Mouse (Mus musculus) ES-CJ7 (cell line): ENCODE data around the gene Limk2.

Experiments used
- DNase-seq: peaks from one replicate; pipeline ENCODE4 v3.0.0; 2011; ENCODE audit warnings: low read depth, low spot score

The Limk2 gene

DNA sequence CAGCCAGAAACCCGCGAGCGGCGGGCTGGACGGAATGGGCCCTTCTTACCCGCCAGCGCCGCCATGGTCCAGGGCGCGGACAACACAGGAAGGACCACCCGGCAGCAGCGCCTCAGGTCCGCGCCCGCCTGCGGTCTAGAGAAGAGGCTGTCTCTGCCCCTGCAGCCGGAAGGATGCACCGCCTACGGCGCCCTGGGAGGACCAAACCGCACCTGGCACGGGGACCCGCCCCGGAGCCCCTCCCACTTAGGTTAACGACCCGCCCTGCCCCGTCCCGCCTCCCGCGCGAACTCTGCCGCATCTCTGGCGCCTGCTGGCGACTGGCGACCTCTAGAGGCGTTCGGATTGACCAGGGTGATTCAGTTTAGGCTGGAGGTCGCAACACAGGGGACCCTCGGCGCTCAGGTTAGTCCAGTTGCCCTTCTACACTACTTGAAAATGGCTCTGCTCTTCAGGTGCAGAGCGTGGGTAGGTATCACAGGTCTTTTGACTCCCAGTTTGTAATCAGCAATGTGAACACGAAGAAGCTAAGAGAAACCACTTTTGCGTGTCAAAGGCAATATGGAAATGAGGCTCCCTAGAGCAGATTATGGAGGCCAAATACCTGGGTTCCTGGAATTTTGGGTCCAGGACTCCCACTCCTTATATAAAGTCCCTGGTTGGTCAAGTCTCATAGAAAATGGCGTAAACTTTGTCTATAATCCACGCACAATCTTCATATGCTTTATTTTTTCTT lies at the start of gene Limk2:
Gene Limk2, minus strand, starts transcription at position 193 of the 736 bp plus-strand sequence.
- DNase-seq, result peak; percentile 95

DNA sequence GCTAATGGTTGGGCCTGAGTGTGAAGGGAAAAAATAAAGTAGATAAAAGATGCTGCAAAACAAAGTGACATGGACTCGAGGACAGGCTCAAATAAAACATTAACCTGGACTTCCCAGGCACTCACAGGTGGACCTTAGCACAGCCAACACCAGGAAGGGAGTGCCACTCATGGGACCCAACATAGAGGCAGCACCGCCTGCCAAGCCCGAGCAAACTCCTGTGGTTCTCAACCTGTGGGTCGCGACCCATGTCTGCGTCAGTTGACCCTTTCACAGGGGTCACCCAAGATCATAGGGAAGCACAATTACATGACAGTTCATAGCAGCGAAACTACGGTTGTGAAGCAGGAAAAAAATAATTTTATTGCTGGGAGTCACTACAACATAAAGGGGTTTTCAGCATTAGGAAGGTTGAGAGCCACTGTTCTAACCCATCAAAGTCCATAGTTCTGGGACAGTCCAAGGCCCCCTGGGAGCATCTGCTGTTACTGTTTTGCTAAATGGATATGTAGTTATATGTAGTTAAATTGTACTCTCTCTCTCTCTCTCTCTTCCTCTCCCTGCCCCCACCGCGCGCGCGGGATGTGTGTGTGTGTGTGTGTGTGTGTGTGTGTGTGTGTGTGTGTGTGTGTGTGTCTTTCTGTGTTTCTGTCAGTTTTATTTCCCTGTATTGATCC lies 49.6 kb upstream of the Limk2 start:
- DNase-seq, result no peak

DNA sequence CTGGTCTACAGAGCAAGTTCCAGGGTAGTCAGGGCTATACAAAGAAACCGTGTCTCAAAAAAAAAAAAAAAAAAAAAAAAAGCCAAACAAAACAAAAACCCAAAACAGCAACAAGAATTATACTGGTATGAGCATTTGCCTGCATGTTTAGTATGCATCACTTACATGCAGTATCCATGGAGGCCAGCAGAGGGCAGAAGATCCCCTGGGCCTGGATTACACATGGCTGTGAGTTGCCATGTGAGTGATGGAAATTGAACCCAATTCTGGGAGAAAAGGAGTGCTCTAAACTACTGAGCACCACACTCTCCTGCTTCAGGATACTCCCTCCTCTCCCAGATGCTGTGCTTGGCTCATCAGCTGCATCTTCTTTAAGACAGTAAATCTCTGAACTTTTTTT lies 47.4 kb upstream of the Limk2 start:
- peak; percentile 79 for DNase-seq

DNA sequence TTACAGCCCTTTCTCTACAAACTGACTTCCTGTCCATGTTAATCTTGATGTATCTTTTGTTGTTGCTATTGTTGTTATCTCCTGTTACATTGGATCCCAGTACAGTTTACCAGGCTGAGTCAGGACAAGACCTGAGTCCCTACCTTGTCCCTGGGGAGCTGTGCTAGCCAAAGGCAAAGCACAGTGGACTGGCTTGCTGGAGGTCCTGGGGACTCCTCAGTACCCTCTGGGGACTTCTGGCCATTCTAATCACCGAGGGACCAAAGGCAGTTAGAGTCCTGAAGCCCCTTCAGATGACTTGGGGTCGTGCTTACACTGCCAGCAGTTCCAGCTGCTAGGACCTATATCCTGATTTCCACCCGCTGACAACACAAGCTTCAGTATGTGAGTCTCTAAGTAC lies 45.5 kb upstream of the Limk2 start:
- no peak for DNase-seq

DNA sequence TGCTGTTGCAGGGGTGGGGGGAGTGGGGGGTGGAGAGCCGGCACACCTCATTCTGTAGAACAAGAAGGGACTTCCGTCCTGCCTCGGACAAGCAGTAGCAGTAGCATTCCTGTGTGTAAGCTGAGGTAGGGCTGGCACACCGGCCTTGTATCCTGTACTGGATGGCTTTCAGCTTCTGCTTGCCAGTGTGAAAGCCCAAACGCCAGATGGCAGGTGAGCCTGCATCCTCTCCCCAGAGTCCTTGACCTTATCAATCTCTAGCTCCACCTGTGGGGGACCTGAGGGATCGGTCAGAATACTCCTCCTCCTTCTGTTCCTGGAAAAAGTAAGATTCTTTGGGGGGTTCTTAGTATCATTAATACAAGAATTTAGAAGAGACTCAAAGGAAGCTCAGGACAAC lies 44.5 kb upstream of the Limk2 start:
- DNase-seq, result peak; percentile 83

DNA sequence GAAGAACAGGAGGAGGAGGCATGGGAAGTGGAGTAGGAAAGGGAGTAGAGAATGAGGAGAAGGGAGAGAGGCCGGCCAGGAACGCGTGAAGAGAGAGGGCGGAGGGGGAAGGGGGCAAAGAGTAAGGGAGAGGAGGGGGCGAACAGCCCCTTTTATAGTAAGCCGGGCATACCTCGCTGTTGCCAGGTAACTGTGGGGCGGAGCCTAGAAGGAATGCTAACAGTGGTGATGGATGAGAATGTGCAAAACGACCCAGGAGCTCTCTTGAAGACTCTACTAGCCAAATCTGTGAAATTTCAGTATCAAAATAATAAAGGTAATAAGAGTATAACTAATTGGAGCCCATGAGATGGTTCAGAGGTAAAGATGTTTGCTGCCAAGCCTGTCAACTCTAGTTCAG lies 43.8 kb upstream of the Limk2 start:
- peak; percentile 74 for DNase-seq

DNA sequence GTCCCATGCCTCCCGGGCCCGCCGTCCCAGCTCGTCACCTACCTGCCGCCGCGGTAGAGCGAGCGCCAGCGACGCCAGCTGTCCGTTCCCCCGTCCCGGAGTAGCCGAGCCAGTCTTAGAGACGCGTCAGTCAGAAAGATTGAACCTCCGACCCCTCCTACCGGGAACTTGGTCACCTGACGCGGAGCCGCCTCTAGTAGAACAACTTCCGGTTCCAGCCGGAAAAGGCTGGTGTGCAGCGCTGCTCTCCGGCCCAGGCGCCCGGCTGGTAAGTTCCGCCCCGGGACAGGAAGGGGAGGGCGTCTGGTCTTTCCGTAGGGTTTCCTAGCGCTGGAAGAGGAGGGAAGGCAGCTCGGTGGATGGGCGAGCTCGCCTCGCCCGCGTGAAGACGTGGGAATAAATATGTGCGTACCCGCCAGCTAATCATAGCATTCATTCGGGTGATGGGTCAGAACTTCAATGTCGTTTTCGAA lies 43.2 kb upstream of the Limk2 start, which contains the start of gene Rnf185:
Gene Rnf185, minus strand, starts transcription at position 197 of the 473 bp plus-strand sequence.
- peak; percentile 96 for DNase-seq

DNA sequence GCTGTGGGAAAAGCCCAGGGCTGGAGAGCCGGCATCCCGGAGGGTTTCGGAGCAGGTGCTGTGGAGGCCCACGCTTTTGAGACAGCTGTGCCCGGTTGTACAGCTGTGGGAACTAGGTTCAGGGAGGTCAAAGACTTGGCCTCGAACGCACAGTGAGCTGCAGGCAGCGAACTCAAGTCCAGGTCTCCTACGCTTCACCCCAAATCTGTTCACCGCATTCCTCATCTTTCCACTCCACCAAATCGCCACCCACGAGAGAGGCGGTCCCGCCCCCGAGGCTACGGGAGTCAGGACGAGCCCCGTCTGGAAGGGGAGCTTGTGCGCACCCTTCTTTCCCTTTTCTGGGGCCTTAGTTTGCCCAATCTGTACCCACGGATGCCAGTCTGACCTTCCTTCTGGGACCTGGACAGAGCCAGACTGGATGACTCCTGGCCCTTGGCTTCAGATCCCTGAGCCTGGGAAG lies 42.7 kb upstream of the Limk2 start:
- DNase-seq, result peak; percentile 35

DNA sequence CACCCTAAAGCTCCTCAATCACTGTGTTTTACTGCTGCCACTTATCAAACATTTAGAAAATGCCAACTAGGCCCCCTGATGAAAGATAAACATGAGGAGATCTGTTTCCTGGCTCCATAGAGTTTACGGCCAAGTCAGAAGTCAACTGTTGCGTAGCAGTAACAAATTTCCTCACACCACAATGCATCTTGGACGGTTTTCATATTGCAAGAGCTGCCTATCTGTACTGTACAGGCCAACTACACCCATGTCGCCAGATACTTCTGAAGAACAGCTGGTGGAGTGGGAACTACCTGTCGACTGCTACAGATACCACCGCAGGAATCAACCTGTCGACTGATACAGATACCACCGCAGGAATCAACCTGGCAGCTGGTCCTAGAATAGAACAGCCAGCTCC lies 35.9 kb upstream of the Limk2 start:
- no peak for DNase-seq

DNA sequence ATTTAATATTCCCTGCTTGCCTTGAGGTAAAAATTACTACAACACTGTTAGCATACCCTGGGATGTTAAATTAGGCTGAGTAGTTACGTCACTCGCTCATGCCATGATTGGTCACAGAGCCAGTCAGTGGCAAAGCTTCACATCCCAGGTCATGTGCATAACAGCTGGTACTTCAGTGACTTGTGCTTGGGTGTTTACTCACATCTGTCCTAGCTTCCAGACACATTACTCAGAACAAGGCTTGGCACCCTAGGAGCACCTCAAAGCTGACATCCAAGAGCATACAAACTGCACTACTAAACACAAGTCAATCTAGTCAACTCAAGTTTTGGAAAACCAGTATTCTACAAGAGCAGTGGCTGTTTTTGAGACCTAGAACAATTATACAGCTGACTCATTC lies 34.1 kb upstream of the Limk2 start:
- no peak for DNase-seq

DNA sequence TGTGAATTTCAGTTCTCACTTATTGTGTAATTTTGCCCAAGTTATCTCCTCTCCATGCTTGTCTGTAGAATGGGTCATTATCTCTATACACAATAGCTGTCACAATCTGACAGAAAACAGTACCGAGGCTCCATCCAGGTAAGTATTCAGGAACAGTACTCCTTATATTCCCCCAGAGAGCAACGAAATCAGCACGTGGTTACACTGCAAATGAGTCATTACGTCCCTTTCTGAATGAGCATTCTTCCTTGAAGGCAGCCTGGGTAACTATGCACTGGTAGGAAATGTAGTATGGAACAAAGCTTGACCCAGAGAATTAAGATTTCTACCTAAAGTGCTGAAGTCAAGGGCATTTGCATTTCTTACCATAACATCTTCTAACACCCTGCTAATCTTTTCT lies 33.7 kb upstream of the Limk2 start:
- no peak for DNase-seq

DNA sequence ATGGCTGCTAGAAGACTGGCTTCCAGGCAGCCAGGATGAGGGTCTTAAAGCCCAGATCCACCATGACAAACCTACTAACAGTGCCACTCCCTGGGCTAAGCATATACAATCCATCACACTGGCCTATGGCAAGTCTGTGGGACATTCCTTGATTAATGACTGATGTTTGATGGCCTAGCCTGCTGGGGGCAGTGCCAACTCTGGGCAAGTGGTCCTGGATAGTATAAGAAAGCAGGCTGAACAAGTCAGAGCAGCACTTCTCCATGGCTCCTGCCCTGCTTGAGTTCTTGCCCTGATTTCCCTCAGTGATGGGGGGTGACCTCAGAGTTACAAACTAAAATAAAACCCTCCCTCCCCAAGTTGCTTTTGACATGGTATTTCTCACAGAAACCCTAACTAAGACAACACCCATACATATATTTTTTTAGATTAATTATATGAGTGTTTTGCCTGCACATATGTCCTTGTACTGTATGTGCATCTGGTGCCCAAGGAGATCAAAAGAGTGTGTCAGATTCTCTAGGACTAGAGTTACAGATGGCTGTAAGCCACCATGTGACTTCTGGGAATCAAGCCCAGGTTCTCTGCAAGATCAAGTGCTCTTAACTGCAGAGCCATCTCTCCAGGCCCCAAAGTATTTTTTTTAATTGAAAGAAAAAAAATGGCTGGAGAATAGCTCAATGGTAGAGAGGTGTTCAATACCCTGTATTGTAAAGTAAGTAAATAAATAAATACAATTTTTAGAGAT lies 32.9 kb upstream of the Limk2 start:
- DNase-seq, result no peak

DNA sequence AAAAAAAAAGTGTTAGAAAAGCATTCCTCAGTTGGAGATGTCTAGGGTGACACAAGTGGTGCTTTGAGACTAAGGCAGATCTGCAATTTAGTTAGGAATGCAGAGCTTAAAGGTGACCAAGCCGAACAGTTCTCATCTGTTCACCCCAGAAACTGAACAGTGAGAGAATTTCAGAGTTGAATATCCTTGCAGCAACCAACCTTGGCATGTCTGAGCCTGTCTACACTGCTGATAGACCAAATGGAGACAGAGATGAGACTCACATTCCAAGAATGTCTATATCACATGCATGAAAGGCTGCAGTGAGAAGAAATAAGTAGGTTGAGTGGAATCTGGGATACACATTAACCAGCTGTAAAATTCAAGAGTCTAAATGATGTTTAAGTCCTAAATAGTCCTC lies 28.6 kb upstream of the Limk2 start:
- DNase-seq, result no peak

DNA sequence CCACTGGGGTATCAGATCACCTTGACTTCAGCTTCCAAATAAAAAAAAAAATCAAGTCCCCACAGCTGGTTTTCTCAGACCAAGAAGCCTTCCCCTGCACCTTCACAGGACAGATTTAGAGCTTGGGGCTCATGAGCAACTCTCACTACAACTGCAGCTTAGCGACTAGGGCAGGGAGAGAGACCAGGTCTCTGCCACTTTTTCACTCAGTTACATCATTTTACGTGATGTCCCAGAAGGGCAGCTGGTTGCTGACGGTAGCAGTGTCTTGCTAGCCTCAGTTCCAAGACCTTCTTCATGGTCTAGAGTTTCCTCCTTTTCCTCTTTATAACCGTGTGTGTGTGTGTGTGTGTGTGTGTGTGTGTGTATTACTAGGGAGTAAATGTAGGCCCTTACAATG lies 24.8 kb upstream of the Limk2 start:
- DNase-seq, result no peak

DNA sequence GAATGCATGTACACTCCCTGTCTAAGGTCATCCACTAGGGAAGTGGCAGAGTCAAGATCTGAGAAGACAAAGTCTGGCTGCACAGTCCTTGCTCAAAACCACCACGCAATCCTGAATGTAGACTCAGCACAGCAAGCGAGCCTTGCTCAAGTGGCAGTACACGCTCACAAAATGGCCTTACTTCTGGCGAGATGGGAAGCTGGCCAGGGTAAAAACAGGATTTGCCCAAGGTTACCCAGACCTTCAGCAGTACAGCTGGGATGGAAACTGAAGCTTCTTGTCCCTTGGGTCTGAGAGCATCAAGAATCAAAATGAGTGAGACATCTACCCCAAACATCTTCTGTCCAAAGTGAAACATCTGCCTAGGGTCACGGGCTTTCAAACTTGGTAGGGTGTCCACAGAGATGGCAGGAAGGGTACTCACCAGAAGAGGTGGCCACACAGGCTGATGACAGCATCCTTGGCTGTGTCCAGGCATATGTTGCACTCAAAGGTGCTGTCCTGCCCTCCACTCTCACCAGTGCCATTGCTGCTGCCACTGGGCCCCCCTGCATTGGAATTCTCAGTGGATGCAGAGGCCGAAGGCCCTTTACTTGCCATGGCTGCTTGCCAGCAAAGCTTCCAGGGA lies 23.1 kb upstream of the Limk2 start:
- DNase-seq, result no peak

DNA sequence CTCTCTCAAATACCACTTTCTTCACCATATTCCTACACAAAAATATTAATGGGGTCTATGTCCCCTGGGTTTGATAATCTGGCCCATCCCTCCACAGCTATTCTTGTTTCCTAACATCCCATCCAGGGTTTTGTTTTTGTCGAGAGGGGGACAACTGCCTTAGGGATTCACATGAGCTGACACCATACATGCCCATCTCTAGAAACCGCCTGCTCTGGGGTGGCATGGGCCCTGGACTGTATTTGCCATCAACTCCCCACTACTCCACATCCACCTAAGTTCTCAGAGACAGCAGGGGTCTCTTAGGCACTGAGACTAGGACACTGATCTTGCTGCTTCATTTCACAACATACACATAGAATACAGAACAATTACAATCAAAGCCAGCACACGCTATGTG lies 22.5 kb upstream of the Limk2 start:
- DNase-seq, result no peak

DNA sequence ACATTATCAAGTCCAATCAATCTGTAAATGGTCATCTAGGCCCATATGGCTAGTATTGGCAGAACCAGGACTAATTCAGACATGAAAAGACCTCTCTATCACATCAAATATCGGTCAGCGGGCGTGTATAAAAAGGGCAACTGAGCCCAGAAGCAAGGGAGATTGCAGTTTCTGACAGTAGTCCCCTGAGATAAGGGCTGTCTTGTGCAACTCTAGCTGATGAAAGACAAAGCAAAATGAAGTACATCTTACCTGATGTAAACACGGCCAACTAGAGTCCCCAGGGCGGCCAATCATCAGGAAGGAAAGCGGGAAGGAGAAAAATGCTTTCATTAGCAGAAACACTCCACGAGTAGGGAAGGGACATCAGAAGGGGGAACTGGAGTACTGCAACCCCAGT lies 19.6 kb upstream of the Limk2 start:
- DNase-seq, result no peak

DNA sequence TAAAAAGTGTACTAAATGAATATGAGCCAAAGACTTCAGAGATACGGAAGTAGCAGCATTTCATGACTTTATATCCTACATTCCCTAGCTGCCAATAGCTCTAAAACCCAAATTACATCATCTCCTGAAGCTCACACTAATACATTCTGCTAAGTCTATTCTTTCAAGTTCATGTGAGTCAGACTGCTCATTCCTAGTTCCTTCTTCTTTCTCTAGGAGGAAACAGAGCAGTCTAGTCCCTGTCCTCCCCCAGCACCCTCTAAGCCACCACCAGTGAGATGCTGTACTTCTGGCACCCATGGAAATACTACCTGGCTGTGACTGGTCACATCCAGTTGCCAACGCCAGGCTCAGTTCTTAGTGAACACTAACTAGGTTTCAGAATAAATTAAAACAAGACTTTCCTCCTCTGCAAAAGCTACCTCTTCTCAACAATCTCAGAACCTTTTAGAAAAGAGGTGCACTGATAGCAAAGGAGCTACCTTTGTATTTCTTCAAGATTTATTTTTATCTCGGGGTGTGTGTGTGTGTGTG lies 18.8 kb upstream of the Limk2 start:
- DNase-seq, result no peak

DNA sequence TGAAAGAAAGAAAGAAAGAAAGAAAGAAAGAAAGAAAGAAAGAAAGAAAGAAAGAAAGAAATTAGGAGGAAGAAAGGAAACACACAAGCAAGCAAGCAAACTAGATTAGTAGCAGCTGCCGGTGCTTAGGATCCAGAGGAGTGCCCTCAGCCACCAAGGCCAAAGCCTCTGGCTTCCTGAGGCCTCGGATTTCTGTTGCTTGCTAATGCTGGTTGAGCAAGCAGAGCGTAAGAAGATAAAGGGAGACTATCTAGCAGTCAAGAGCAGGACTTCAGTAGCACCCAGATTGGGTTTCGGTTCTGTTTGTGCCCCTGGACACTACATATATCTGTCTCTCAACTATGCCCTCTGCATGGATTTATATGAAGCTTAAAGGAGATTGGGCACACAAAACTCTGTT lies 13.3 kb upstream of the Limk2 start:
- DNase-seq, result no peak

DNA sequence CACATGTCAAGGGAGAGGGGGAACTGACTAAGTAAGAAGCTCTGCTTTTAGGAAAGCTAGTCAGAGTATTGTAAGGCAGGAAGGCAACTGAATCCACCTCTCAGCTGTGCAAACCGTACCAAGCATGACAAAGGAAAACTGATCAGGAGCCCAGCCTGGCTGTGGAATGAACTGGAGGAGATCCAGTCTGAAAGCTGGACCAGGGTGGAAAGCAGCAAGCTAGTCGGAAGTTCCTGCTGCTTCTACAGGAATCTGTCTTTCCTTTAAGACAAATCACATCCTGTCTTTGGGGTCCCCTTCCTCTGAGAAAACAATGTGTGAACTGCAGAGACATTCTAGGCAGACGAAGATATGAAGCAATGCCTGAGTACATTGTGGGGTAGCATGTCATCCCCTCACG lies 9.8 kb upstream of the Limk2 start:
- no peak for DNase-seq

DNA sequence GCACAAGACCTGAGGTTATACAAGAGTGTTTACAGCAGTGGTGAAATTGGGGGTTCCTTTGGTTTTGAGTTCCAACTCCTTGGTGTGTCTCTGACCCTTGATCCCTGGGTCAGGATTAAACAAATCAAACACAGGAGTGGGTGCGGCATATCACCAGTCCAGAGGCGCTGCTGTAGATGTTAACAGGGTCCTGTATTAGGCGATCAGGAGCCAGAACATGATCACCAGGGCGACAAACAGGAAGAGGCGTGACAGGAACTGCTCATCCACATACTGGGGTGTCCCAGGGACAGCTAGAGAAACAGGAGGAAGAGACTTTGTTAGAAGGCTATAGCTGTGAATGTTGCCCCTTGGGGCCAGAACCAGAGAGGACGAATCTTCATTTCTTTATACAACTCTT lies 8.8 kb upstream of the Limk2 start:
- DNase-seq, result no peak

DNA sequence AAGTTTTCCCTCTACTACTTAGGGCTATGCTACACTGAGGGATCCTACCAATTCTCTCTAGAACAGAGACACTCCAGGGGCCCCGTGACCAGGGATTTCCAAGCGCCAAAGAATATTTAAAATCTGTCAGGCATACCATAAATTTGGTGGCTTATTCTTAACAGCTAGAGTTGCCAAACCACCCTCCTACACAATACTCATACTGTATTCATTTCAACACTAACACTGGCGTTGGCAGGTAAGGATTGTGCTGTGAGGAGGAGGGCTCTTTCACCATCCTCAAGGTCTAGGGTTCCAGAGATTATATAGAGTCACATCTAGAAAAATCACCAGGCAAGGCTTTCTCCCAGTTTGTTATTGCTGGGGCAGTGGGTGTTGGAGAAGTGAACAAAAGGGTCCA lies 7.4 kb upstream of the Limk2 start:
- DNase-seq, result no peak
